Mouse (Mus musculus): ENCODE results near the gene Mtap. TPM values are rescaled to one million over a fixed set of nuclear protein-coding genes. Genes with fewer than 3 reads are reported as not detected.

Gene Mtap
- total and polyA plus RNA-seq, 3 experiments = 36.7 to 52.0 (median 45.4) TPM

GRCm38 (mm10) chr4:89098261-89098660 is 38.7 kb upstream of the Mtap start:
- no peaks in the 10 kb centered on the region for H3K9me3 ChIP-seq (replicated peaks; ENCODE audit: insufficient read depth, low read length)

GRCm38 (mm10) chr4:89101276-89101675 is 35.6 kb upstream of the Mtap start:
- H3K4me1 ChIP-seq (ENCODE audit: control insufficient read depth in 1 of 2, insufficient read depth in 2 of 2, low read length in 2 of 2) = no peaks in the 10 kb centered on the region
- TF ChIP-seq NRF1 (IDR thresholded peaks at IDR 0.05; ENCODE audit: insufficient read depth, low read depth, low read length, poor library complexity, severe bottlenecking) (no peak), EP300 (IDR thresholded peaks at IDR 0.05; ENCODE audit: low read depth in 1 of 2, low read length in 2 of 2) (no peak), USF1 (IDR thresholded peaks at IDR 0.05; ENCODE audit: low read depth, low read length) (no peak), MYB (IDR thresholded peaks at IDR 0.05; ENCODE audit: low read depth, low read length) (no peak), ELF1 (IDR thresholded peaks at IDR 0.05; ENCODE audit: low read depth, low read length) (no peak), TBP (IDR thresholded peaks at IDR 0.05; ENCODE audit: low read depth, low read length) (no peak)

More at GRCm38 (mm10) chr4:89098261-89098660, 38.7 kb upstream of the Mtap start:
- no peaks in the 10 kb centered on the region for H3K79me2 ChIP-seq (ENCODE audit: control insufficient read depth, insufficient read depth, low read length, poor library complexity)
- H3K27ac ChIP-seq (ENCODE audit: control insufficient read depth, low read depth, low read length) = no peak overlapping the region
- H3K9ac ChIP-seq (ENCODE audit: control insufficient read depth, low read depth, low read length, poor library complexity, severe bottlenecking) = no peak overlapping the region
- no peak for DNase-seq (ENCODE audit: low read depth, low spot score)
- H3K27me3 ChIP-seq (ENCODE audit: control insufficient read depth in 1 of 2, insufficient read depth in 2 of 2, low read length in 2 of 2) = peaks cover 0 to 6% of the 10 kb centered on the region in 2 experiments; a peak in 1 of 4 replicates
- no peak for TF ChIP-seq ZC3H11A (IDR thresholded peaks at IDR 0.05; ENCODE audit: low read depth, low read length)
- no peak for TF ChIP-seq EP300 (IDR thresholded peaks at IDR 0.05; ENCODE audit: low read depth in 1 of 2, low read length in 2 of 2)
- TF ChIP-seq CTCF (IDR thresholded peaks at IDR 0.05 in 2 of 3, conservative IDR thresholded peaks at IDR 0.05 in 1 of 3; ENCODE audit: control insufficient read depth in 1 of 3, insufficient read depth in 1 of 3, low read depth in 2 of 3, low read length in 3 of 3, poor library complexity in 1 of 3, severe bottlenecking in 1 of 3) = no peak
- TF ChIP-seq UBTF (IDR thresholded peaks at IDR 0.05; ENCODE audit: borderline replicate concordance, insufficient read depth, low read depth, low read length) = no peak
- TF ChIP-seq MEF2A (IDR thresholded peaks at IDR 0.05; ENCODE audit: extremely low read depth, insufficient replicate concordance, low read depth, low read length, poor library complexity, severe bottlenecking) = no peak
- no peak for TF ChIP-seq MAX (IDR thresholded peaks at IDR 0.05; ENCODE audit: low read length)
- no peak for TF ChIP-seq ELF1 (IDR thresholded peaks at IDR 0.05; ENCODE audit: low read depth, low read length)
- no peak for TF ChIP-seq GATA1 (IDR thresholded peaks at IDR 0.05; ENCODE audit: low read depth, low read length)
- TF ChIP-seq USF2 (IDR thresholded peaks at IDR 0.05; ENCODE audit: borderline replicate concordance in 1 of 2, insufficient read depth in 1 of 2, low read depth in 1 of 2, low read length in 2 of 2) = no peak
- no peak for TF ChIP-seq POLR2A (IDR thresholded peaks at IDR 0.05; ENCODE audit: control insufficient read depth in 1 of 2, insufficient read depth in 1 of 2, low read depth in 1 of 2, low read length in 2 of 2, poor library complexity in 1 of 2)
- no peak for TF ChIP-seq MYB (IDR thresholded peaks at IDR 0.05; ENCODE audit: low read depth, low read length)
- TF ChIP-seq USF1 (IDR thresholded peaks at IDR 0.05; ENCODE audit: low read depth, low read length) = no peak
- TF ChIP-seq TAL1 (IDR thresholded peaks at IDR 0.05; ENCODE audit: low read length) = no peak
- H3K4me3 ChIP-seq (ENCODE audit: control insufficient read depth in 1 of 2, insufficient read depth in 1 of 2, low read depth in 2 of 2, low read length in 2 of 2) = no peak overlapping the region
- no peaks in the 10 kb centered on the region for H3K36me3 ChIP-seq (ENCODE audit: control insufficient read depth in 1 of 2, insufficient read depth in 2 of 2, low read length in 2 of 2)
- H3K4me1 ChIP-seq (ENCODE audit: control insufficient read depth in 1 of 2, insufficient read depth in 2 of 2, low read length in 2 of 2) = no peaks in the 10 kb centered on the region

More at GRCm38 (mm10) chr4:89101276-89101675, 35.6 kb upstream of the Mtap start:
- H3K36me3 ChIP-seq (ENCODE audit: control insufficient read depth in 1 of 2, insufficient read depth in 2 of 2, low read length in 2 of 2) = no peaks in the 10 kb centered on the region
- no peak overlapping the region for H3K4me3 ChIP-seq (ENCODE audit: control insufficient read depth in 1 of 2, insufficient read depth in 1 of 2, low read depth in 2 of 2, low read length in 2 of 2)
- H3K27me3 ChIP-seq (ENCODE audit: control insufficient read depth in 1 of 2, insufficient read depth in 2 of 2, low read length in 2 of 2) = peaks cover 2 to 4% of the 10 kb centered on the region in 2 experiments; a peak in 2 of 4 replicates
- no peak for DNase-seq (ENCODE audit: low read depth, low spot score)
- H3K9me3 ChIP-seq (replicated peaks; ENCODE audit: insufficient read depth, low read length) = no peaks in the 10 kb centered on the region
- no peaks in the 10 kb centered on the region for H3K79me2 ChIP-seq (ENCODE audit: control insufficient read depth, insufficient read depth, low read length, poor library complexity)
- H3K9ac ChIP-seq (ENCODE audit: control insufficient read depth, low read depth, low read length, poor library complexity, severe bottlenecking) = no peak overlapping the region
- H3K27ac ChIP-seq (ENCODE audit: control insufficient read depth, low read depth, low read length) = no peak overlapping the region

Measured in MEL (cell line).